Mouse (Mus musculus) embryonic facial prominence, embryonic 15.5 days (tissue): Measurements from ENCODE around the gene Ociad2. TPM values are rescaled to one million over a fixed set of nuclear protein-coding genes. Genes with fewer than 3 reads are reported as not detected.

ENCODE experiments used
- ATAC-seq: fragments of 200-750 bp; cut with Nextera tagmentation; 2 replicates; pipeline ENCODE4 v1.8.0; 2017; ENCODE audit warnings: low read depth, moderate TSS enrichment; ENCODE audit not compliant: insufficient number of reproducible peaks, low FRiP score, low TSS enrichment
- H3K27ac ChIP-seq: fragments of 300-500 bp; sonication (generic); replicated peaks from 2 replicates; pipeline ENCODE4 v1.5.1; 2015; ENCODE audit warnings: mild to moderate bottlenecking, inconsistent platforms
- H3K27me3 ChIP-seq: fragments of 300-500 bp; sonication (generic); 2 replicates; pipeline ENCODE4 v1.6.1; 2015; ENCODE audit warnings: inconsistent platforms
- H3K36me3 ChIP-seq: fragments of 300-500 bp; sonication (generic); 2 replicates; pipeline ENCODE4 v1.6.1; 2015; ENCODE audit warnings: mild to moderate bottlenecking, inconsistent platforms
- H3K4me1 ChIP-seq: fragments of 300-500 bp; sonication (generic); 2 replicates; pipeline ENCODE4 v1.6.1; 2015; ENCODE audit warnings: inconsistent platforms
- H3K4me2 ChIP-seq: fragments of 300-500 bp; sonication (generic); replicated peaks from 2 replicates; pipeline ENCODE4 v1.6.1; 2015; ENCODE audit warnings: mild to moderate bottlenecking, inconsistent platforms
- H3K4me3 ChIP-seq: fragments of 300-500 bp; sonication (generic); replicated peaks from 2 replicates; pipeline ENCODE4 v1.5.1; 2015; ENCODE audit warnings: mild to moderate bottlenecking, inconsistent platforms
- H3K9ac ChIP-seq: fragments of 300-500 bp; sonication (generic); 2 replicates; pipeline ENCODE4 v1.6.1; 2015; ENCODE audit warnings: inconsistent platforms
- H3K9me3 ChIP-seq: fragments of 300-500 bp; sonication (generic); replicated peaks from 2 replicates; pipeline ENCODE4 v1.6.1; 2016; ENCODE audit warnings: inconsistent platforms
- WGBS: fragments of 180-500 bp; shearing (Covaris S2); methylation state at CpG from one replicate; pipeline ENCODE4 v1.1.7; 2015; 5-methylcytosine and 5-hydroxymethylcytosine counted together
- polyA plus RNA-seq: library from polyadenylated mRNA; unstranded; fragments of >200 nt; fragmentation: Nextera tagmentation; extraction: Ambion mirVana; gene quantifications from 2 replicates; pipeline ENCODE4 v1.2.1, GENCODE M21; 2015

The Ociad2 gene
- polyA plus RNA-seq, 1 experiment from 2014 or later, result 13.5 TPM

GRCm38 (mm10) chr5:73301601-73302307 lies 39.1 kb downstream of the Ociad2 start:
- peaks cover 58% of the 10 kb centered on the region for H3K36me3 ChIP-seq
- no peaks in the 10 kb centered on the region for H3K27me3 ChIP-seq
- 88% methylated on average over 7 of the region's 7 CpGs for WGBS

GRCm38 (mm10) chr5:73295916-73296315 lies 44.9 kb downstream of the Ociad2 start:
- 91% methylated on average over 4 of the region's 4 CpGs for WGBS
- Histone ChIP-seq H3K36me3 (peaks cover 33% of the 10 kb centered on the region), H3K9me3 (no peaks in the 10 kb centered on the region), H3K4me1 (peaks cover 3% of the 10 kb centered on the region; the same call in 1 of the 2 replicates), H3K9ac (no peak overlapping the region), H3K4me2 (no peak overlapping the region), H3K4me3 (no peak overlapping the region), H3K27ac (no peak overlapping the region), H3K27me3 (no peaks in the 10 kb centered on the region)
- ATAC-seq, result no peak

More at GRCm38 (mm10) chr5:73301601-73302307, 39.1 kb downstream of the Ociad2 start:
- Histone ChIP-seq H3K4me1 (no peaks in the 10 kb centered on the region), H3K9me3 (no peaks in the 10 kb centered on the region), H3K27ac (no peak overlapping the region), H3K9ac (no peak overlapping the region), H3K4me3 (no peak overlapping the region), H3K4me2 (no peak overlapping the region)
- ATAC-seq, result no peak

GRCm38 (mm10) chr5:73295016-73295415 lies 45.8 kb downstream of the Ociad2 start:
- Histone ChIP-seq H3K4me3 (no peak overlapping the region), H3K27ac (no peak overlapping the region), H3K9ac (no peak overlapping the region), H3K27me3 (no peaks in the 10 kb centered on the region), H3K9me3 (no peaks in the 10 kb centered on the region), H3K4me1 (peaks cover 3% of the 10 kb centered on the region; the same call in 1 of the 2 replicates), H3K4me2 (no peak overlapping the region), H3K36me3 (peaks cover 27% of the 10 kb centered on the region)
- no peak for ATAC-seq
- WGBS, result 92% methylated on average over 7 of the region's 7 CpGs

GRCm38 (mm10) chr5:73293458-73293827 lies 47.4 kb downstream of the Ociad2 start:
- peak overlapping the region; percentile 61 for H3K4me2 ChIP-seq
- H3K4me1 ChIP-seq, result peaks cover 3% of the 10 kb centered on the region; the same call in 1 of the 2 replicates
- peak overlapping the region; percentile 67; the same call in 1 of the 2 replicates for H3K9ac ChIP-seq
- H3K4me3 ChIP-seq, result peak overlapping the region; percentile 85
- no peak overlapping the region for H3K27ac ChIP-seq
- ATAC-seq, result no peak
- H3K36me3 ChIP-seq, result peaks cover 18% of the 10 kb centered on the region
- H3K9me3 ChIP-seq, result no peaks in the 10 kb centered on the region
- WGBS, result 9% methylated on average over 8 of the region's 8 CpGs
- H3K27me3 ChIP-seq, result no peaks in the 10 kb centered on the region

GRCm38 (mm10) chr5:73292502-73293457 lies 48.0 kb downstream of the Ociad2 start, which contains the start of gene Ociad1:
TSS of gene Ociad1 (plus strand) at chr5:73292784.
- peak; percentile 99 for ATAC-seq
- H3K27me3 ChIP-seq, result no peaks in the 10 kb centered on the region
- H3K4me3 ChIP-seq, result peak within 1 kb of the TSS; percentile 85
- no peaks in the 10 kb centered on the region for H3K9me3 ChIP-seq
- peaks cover 3% of the 10 kb centered on the region; the same call in 1 of the 2 replicates for H3K4me1 ChIP-seq
- H3K36me3 ChIP-seq, result peaks cover 17% of the 10 kb centered on the region
- WGBS, result under 1% methylated on average over 58 of the region's 58 CpGs
- peak within 1 kb of the TSS; percentile 67 for H3K9ac ChIP-seq
- H3K27ac ChIP-seq, result peak within 1 kb of the TSS; percentile 92
- H3K4me2 ChIP-seq, result peak within 1 kb of the TSS; percentile 61

- Histone ChIP-seq H3K4me1 (peaks cover 1% of the 10 kb centered on the region; the same call in 1 of the 2 replicates), H3K27ac (no peak overlapping the region), H3K4me3 (no peak overlapping the region), H3K27me3 (no peaks in the 10 kb centered on the region), H3K4me2 (no peak overlapping the region), H3K36me3 (peaks cover 1% of the 10 kb centered on the region), H3K9me3 (no peaks in the 10 kb centered on the region), H3K9ac (no peak overlapping the region)
- no peak for ATAC-seq
- 38% methylated on average over 2 of the region's 2 CpGs for WGBS
Observed at GRCm38 (mm10) chr5:73289900-73290299, 50.9 kb downstream of the Ociad2 start.

- no peaks in the 10 kb centered on the region for H3K27me3 ChIP-seq
- WGBS, result 80% methylated on average over 5 of the region's 5 CpGs
- H3K36me3 ChIP-seq, result no peaks in the 10 kb centered on the region
- no peak overlapping the region for H3K4me3 ChIP-seq
- H3K4me1 ChIP-seq, result no peaks in the 10 kb centered on the region
- no peak overlapping the region for H3K4me2 ChIP-seq
- no peak overlapping the region for H3K27ac ChIP-seq
- ATAC-seq, result no peak
- H3K9ac ChIP-seq, result no peak overlapping the region
- no peaks in the 10 kb centered on the region for H3K9me3 ChIP-seq
Observed at GRCm38 (mm10) chr5:73286603-73287002, 54.2 kb downstream of the Ociad2 start.

- no peak overlapping the region for H3K27ac ChIP-seq
- no peaks in the 10 kb centered on the region for H3K4me1 ChIP-seq
- H3K4me2 ChIP-seq, result no peak overlapping the region
- no peaks in the 10 kb centered on the region for H3K27me3 ChIP-seq
- no peak overlapping the region for H3K9ac ChIP-seq
- 79% methylated on average over 3 of the region's 3 CpGs for WGBS
- H3K9me3 ChIP-seq, result no peaks in the 10 kb centered on the region
- ATAC-seq, result no peak
- H3K4me3 ChIP-seq, result no peak overlapping the region
- no peaks in the 10 kb centered on the region for H3K36me3 ChIP-seq
Observed at GRCm38 (mm10) chr5:73285470-73285978, 55.3 kb downstream of the Ociad2 start.

GRCm38 (mm10) chr5:73284046-73284445 lies 56.8 kb downstream of the Ociad2 start:
- Histone ChIP-seq H3K4me2 (no peak overlapping the region), H3K27me3 (no peaks in the 10 kb centered on the region), H3K9ac (no peak overlapping the region), H3K27ac (no peak overlapping the region), H3K4me3 (no peak overlapping the region), H3K4me1 (peaks cover 6% of the 10 kb centered on the region), H3K36me3 (no peaks in the 10 kb centered on the region), H3K9me3 (no peaks in the 10 kb centered on the region)
- no peak for ATAC-seq

GRCm38 (mm10) chr5:73280567-73280850 lies 60.3 kb downstream of the Ociad2 start:
- Histone ChIP-seq H3K4me2 (no peak overlapping the region), H3K4me1 (peaks cover 6% of the 10 kb centered on the region), H3K9me3 (no peaks in the 10 kb centered on the region), H3K9ac (no peak overlapping the region), H3K27me3 (no peaks in the 10 kb centered on the region), H3K36me3 (no peaks in the 10 kb centered on the region), H3K4me3 (no peak overlapping the region), H3K27ac (no peak overlapping the region)
- ATAC-seq, result no peak
- 77% methylated on average over 4 of the region's 4 CpGs for WGBS
